Mouse (Mus musculus) CH12F3 (cell line): Measurements from ENCODE around the gene Acrbp.

Source experiments
- in situ Hi-C: fragments of 300-500 bp; cut with MboI; formaldehyde crosslinking; loops from 2 replicates; pipeline ENCODE4 v1.14.3; 2020; ENCODE audit warnings: low sequenced_read_pairs

The Acrbp gene

GRCm38 (mm10) chr6:125071170-125071895 lies 21.8 kb downstream of the Acrbp start:
- in situ Hi-C loops = no loop called here

GRCm38 (mm10) chr6:125071896-125072279 lies 22.4 kb downstream of the Acrbp start:
- in situ Hi-C loops = no loop called here

GRCm38 (mm10) chr6:125073825-125074224 lies 24.3 kb downstream of the Acrbp start:
- in situ Hi-C loops = no loop called here

- in situ Hi-C loops = no loop called here
These were observed 31.9 kb downstream of the Acrbp start for GRCm38 (mm10) chr6:125081394-125081793.

- in situ Hi-C loops = no loop called here
These were observed 32.5 kb downstream of the Acrbp start for GRCm38 (mm10) chr6:125081797-125082560.

- in situ Hi-C loops = no loop called here
These were observed 33.4 kb downstream of the Acrbp start for GRCm38 (mm10) chr6:125082801-125083386.

GRCm38 (mm10) chr6:125084424-125084823 lies 34.9 kb downstream of the Acrbp start:
- in situ Hi-C loops = no loop called here

GRCm38 (mm10) chr6:125087937-125088336 lies 38.4 kb downstream of the Acrbp start:
- in situ Hi-C loops = no loop called here

- in situ Hi-C loops = no loop called here
These were observed 39.3 kb downstream of the Acrbp start for GRCm38 (mm10) chr6:125088561-125089321.

GRCm38 (mm10) chr6:125089521-125090321 lies 40.2 kb downstream of the Acrbp start:
- in situ Hi-C loops = no loop called here

- in situ Hi-C loops = no loop called here
These were observed 41.0 kb downstream of the Acrbp start for GRCm38 (mm10) chr6:125090341-125091085.

- in situ Hi-C loops = no loop called here
These were observed 42.9 kb downstream of the Acrbp start for GRCm38 (mm10) chr6:125092372-125092771.

- in situ Hi-C loops = no loop called here
These were observed 45.4 kb downstream of the Acrbp start for GRCm38 (mm10) chr6:125094843-125095242.

- in situ Hi-C loops = no loop called here
These were observed 46.1 kb downstream of the Acrbp start, which contains the start of gene Chd4 for GRCm38 (mm10) chr6:125095391-125096278. Gene Chd4 (plus strand): TSS chr6:125095981.

- in situ Hi-C loops = no loop called here
These were observed 46.7 kb downstream of the Acrbp start for GRCm38 (mm10) chr6:125096279-125096596.

- in situ Hi-C loops = no loop called here
These were observed 47.3 kb downstream of the Acrbp start for GRCm38 (mm10) chr6:125096597-125097345.

- in situ Hi-C loops = no loop called here
These were observed 47.8 kb downstream of the Acrbp start for GRCm38 (mm10) chr6:125097346-125097689.

GRCm38 (mm10) chr6:125097951-125098350 lies 48.5 kb downstream of the Acrbp start:
- in situ Hi-C loops = no loop called here
